ENCODE assay signal across 9 mouse cellular contexts in the genomic region with DNA sequence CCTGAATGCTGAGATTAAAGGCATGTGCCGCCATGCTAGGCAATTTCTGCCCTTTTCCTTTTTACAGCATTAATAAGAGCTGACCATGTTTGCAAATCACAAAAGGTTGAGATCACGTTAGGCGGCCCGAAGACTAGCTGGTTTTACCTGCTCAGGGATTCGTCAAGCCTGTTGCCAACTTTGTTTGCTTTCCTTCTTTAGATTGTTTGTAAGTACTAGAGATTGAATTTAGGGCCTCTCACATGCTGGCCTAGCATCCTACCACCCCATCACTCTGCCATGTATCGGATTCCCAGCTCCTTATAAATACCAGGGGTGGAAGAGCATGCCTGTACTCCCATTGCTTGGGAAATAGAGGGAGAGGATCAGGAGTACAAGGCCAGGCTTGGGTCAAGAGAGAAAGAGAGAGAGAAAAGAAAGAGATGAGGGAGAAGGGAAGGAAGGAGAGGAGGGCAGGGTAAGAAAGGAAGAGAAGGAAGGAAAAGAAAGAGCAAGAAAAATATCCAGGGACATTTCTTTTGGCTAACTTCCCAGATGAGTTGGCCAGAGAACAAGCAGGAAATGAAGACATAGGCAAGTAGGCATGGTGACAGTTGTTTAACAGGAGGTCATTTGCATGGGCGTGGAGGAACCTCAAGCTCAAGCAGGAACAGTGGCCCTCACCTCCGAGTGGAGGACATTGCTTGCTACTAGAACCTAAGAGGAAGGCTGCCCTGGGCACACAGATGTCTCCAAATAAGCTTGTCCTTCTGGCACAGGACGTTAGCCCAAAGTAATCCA. TPM values are rescaled to one million over a fixed set of nuclear protein-coding genes. Genes with fewer than 3 reads are reported as not detected.
DNase-seq lines count a peak whose midpoint lies in the region; ATAC-seq and TF ChIP-seq lines count a peak whose summit lies in the region.
"Had no signal": no experiment of that assay in that cellular context is flagged by ENCODE, and none has a peak within 500 bp of the region (broad histone marks: within the 10 kb centered on the region; RNA-seq: fewer than 3 reads in every experiment).

No protein-coding gene starts in this region.

- peak; percentile 55 for ATAC-seq in heart, postnatal 0 days (ENCODE audit: insufficient read depth, low read depth)
- ATAC-seq in hindbrain, postnatal 0 days = no peak

- H3K9ac ChIP-seq in heart, adult 2 months (ENCODE audit: low read depth, low read length) = no peak overlapping the region
- no peak overlapping the region for H3K9ac ChIP-seq in heart, postnatal 0 days (replicated peaks; ENCODE audit: low read depth, low read length)
- no peak overlapping the region for H3K9ac ChIP-seq in hindbrain, postnatal 0 days (replicated peaks; ENCODE audit: low read length)

- peaks cover 7% of the 10 kb centered on the region for H3K4me1 ChIP-seq in heart, adult 2 months (ENCODE audit: control insufficient read depth, insufficient read depth, low read length)
- peaks cover 9% of the 10 kb centered on the region; the same call in 1 of the 2 replicates for H3K4me1 ChIP-seq in heart, postnatal 0 days (ENCODE audit: control insufficient read depth, insufficient read depth)
- no peaks in the 10 kb centered on the region for H3K4me1 ChIP-seq in hindbrain, postnatal 0 days (ENCODE audit: insufficient read depth, low read length)

- H3K36me3 ChIP-seq in heart, adult 2 months (ENCODE audit: control insufficient read depth, insufficient read depth, low read length) = no peaks in the 10 kb centered on the region
- H3K36me3 ChIP-seq in heart, postnatal 0 days (replicated peaks; ENCODE audit: control insufficient read depth, insufficient read depth, low read length) = no peaks in the 10 kb centered on the region
- no peaks in the 10 kb centered on the region for H3K36me3 ChIP-seq in hindbrain, postnatal 0 days (ENCODE audit: insufficient read depth, low read length)

- TF ChIP-seq CTCF in heart, adult 2 months (IDR thresholded peaks at IDR 0.05) = no peak
- no peak for TF ChIP-seq CTCF in heart, postnatal 0 days (IDR thresholded peaks at IDR 0.05; ENCODE audit: low read depth)
- TF ChIP-seq CTCF in hindbrain, postnatal 0 days (IDR thresholded peaks at IDR 0.05; ENCODE audit: low read depth) = no peak

- H3K9me3 ChIP-seq in heart, postnatal 0 days (replicated peaks; ENCODE audit: control insufficient read depth, low read length) = no peaks in the 10 kb centered on the region
- no peaks in the 10 kb centered on the region for H3K9me3 ChIP-seq in hindbrain, postnatal 0 days (ENCODE audit: low read length)

- H3K27me3 ChIP-seq in heart, adult 2 months (ENCODE audit: control insufficient read depth, insufficient read depth, low read length) = no peaks in the 10 kb centered on the region
- H3K27me3 ChIP-seq in heart, postnatal 0 days (ENCODE audit: control insufficient read depth, insufficient read depth, low read length) = no peaks in the 10 kb centered on the region
- no peaks in the 10 kb centered on the region for H3K27me3 ChIP-seq in hindbrain, postnatal 0 days (ENCODE audit: insufficient read depth, low read length)

- TF ChIP-seq POLR2A in heart, adult 2 months (IDR thresholded peaks at IDR 0.05; ENCODE audit: insufficient read depth, low read depth, low read length) = no peak

- DNase-seq in heart, adult 2 months = peak in 1 of 2 experiments; percentile 19
- no peak for DNase-seq in heart, postnatal 25 days (ENCODE audit: low spot score)
- DNase-seq in MN1 (ENCODE audit: low spot score) = peak; percentile 25
- DNase-seq in heart, postnatal 0 days (ENCODE audit: low spot score) = peak; percentile 41
- DNase-seq in lung, postnatal 4 days = peak; percentile 47 to 52
- DNase-seq in hindbrain, postnatal 0 days (ENCODE audit: low spot score) = no peak
- no peak for DNase-seq in left cerebral cortex, postnatal 4 days
- DNase-seq in cerebellum, adult 9-11 months = no peak

- no peaks in the 10 kb centered on the region for H3K79me2 ChIP-seq in heart, adult 2 months (replicated peaks; ENCODE audit: control insufficient read depth, insufficient read depth, low read length)

- H3K4me2 ChIP-seq in heart, postnatal 0 days (ENCODE audit: low read depth, low read length) = no peak overlapping the region
- H3K4me2 ChIP-seq in hindbrain, postnatal 0 days (ENCODE audit: low read depth, low read length) = no peak overlapping the region

- intact Hi-C loops in heart, adult 2 months (cut with DNase I) = no loop called here
- intact Hi-C loops in heart, postnatal 25 days (cut with DNase I) = no loop called here
- intact Hi-C loops in left cerebral cortex, postnatal 4 days (cut with DNase I) = no loop called here

- H3K4me3 ChIP-seq in heart, adult 2 months = no peak overlapping the region
- H3K4me3 ChIP-seq in heart, postnatal 0 days (ENCODE audit: low read depth, low read length) = no peak overlapping the region
- H3K4me3 ChIP-seq in hindbrain, postnatal 0 days (ENCODE audit: low read length) = no peak overlapping the region
- H3K4me3 ChIP-seq: left cerebral cortex, adult 2 months had no signal

- no peak for TF ChIP-seq EP300 in heart, adult 2 months (IDR thresholded peaks at IDR 0.05; ENCODE audit: insufficient read depth, low read depth, low read length)
- TF ChIP-seq EP300 in heart, postnatal 0 days (IDR thresholded peaks at IDR 0.05; ENCODE audit: low read depth) = no peak

- WGBS in heart, adult 2 months = 60% methylated on average over 9 of the region's 9 CpGs
- 73% methylated on average over 9 of the region's 9 CpGs for WGBS in heart, postnatal 0 days
- WGBS in hindbrain, postnatal 0 days = 77% methylated on average over 9 of the region's 9 CpGs

- H3K27ac ChIP-seq in heart, adult 2 months = peak overlapping the region; percentile 55
- H3K27ac ChIP-seq in heart, postnatal 0 days (ENCODE audit: low read depth) = peak overlapping the region; percentile 70
- no peak overlapping the region for H3K27ac ChIP-seq in hindbrain, postnatal 0 days
- H3K27ac ChIP-seq: left cerebral cortex, adult 2 months had no signal

RNA-seq across cellular contexts. Expression of a gene that starts 32.8 kb away (rescaled TPM):
- total RNA-seq in heart, adult 2 months (2021) = 10 to 100 TPM; 11.6 to 26.3 TPM
- 7.9 and 12.2 TPM in 2 replicates for polyA plus RNA-seq in heart, adult 2 months (2012; rRNA removed)
- total RNA-seq in heart, postnatal 25 days (2021) = 10 to 100 TPM; 16.2 to 35.4 TPM
- 16.3 and 18.4 TPM in 2 replicates for total RNA-seq in heart, postnatal 0 days (2014; rRNA removed; ENCODE audit: low replicate concordance)
- 16.1 and 17.8 TPM in 2 replicates for polyA plus RNA-seq in heart, postnatal 0 days (2015; fragmentation: Nextera tagmentation; extraction: Ambion mirVana)
- 2.7 and 4.6 TPM in 2 replicates for total RNA-seq in hindbrain, postnatal 0 days (2014; rRNA removed)
- polyA plus RNA-seq in hindbrain, postnatal 0 days (2015; fragmentation: Nextera tagmentation; extraction: Ambion mirVana) = 3.4 and 3.6 TPM in 2 replicates
- total RNA-seq in left cerebral cortex, postnatal 4 days (2021) = 1 to 10 TPM; 6.0 to 6.4 TPM

RNA-seq across cellular contexts. Expression of a gene that starts 47.6 kb away (rescaled TPM):
- 10 to 100 TPM; 12.0 to 12.5 TPM for total RNA-seq in heart, adult 2 months (2021)
- polyA plus RNA-seq in heart, adult 2 months (2012; rRNA removed) = 7.4 and 12.6 TPM in 2 replicates
- total RNA-seq in heart, postnatal 25 days (2021) = 10 to 100 TPM; 11.6 to 12.2 TPM
- 7.5 and 12.6 TPM in 2 replicates for total RNA-seq in heart, postnatal 0 days (2014; rRNA removed; ENCODE audit: low replicate concordance)
- polyA plus RNA-seq in heart, postnatal 0 days (2015; fragmentation: Nextera tagmentation; extraction: Ambion mirVana) = 31.8 and 32.8 TPM in 2 replicates
- total RNA-seq in hindbrain, postnatal 0 days (2014; rRNA removed) = 54.2 and 59.9 TPM in 2 replicates
- 153 and 157 TPM in 2 replicates for polyA plus RNA-seq in hindbrain, postnatal 0 days (2015; fragmentation: Nextera tagmentation; extraction: Ambion mirVana)
- total RNA-seq in left cerebral cortex, postnatal 4 days (2021) = 10 to 100 TPM; 79.3 to 79.9 TPM

Comparison
In these comparisons a context has a peak if more than half of its experiments do, and no peak if none do; other contexts are left out.
1. DNase-seq: peak in MN1 (single experiment), heart, postnatal 0 days (single experiment) and lung, postnatal 4 days (2 of 2); none in heart, postnatal 25 days (single experiment), hindbrain, postnatal 0 days (single experiment), left cerebral cortex, postnatal 4 days (single experiment) and cerebellum, adult 9-11 months (single experiment).